Mouse (Mus musculus): ENCODE data around the gene Draxin. TPM values are rescaled to one million over a fixed set of nuclear protein-coding genes. Genes with fewer than 3 reads are reported as not detected.

The Draxin gene
- polyA plus RNA-seq, 1 experiment: not detected

- Histone ChIP-seq H3K4me1 (ENCODE audit: control insufficient read depth) (peaks cover 24% of the 10 kb centered on the region), H3K27me3 (ENCODE audit: control insufficient read depth) (peaks cover 28% of the 10 kb centered on the region), H3K4me3 (replicated peaks) (peak overlapping the region; percentile 73), H3K9me3 (ENCODE audit: control insufficient read depth, low read length) (no peaks in the 10 kb centered on the region), H3K36me3 (ENCODE audit: control insufficient read depth) (peaks cover 21% of the 10 kb centered on the region)
- TF ChIP-seq TAL1 (IDR thresholded peaks at IDR 0.05; ENCODE audit: low read length): no peak
- no peak for TF ChIP-seq GATA1 (IDR thresholded peaks at IDR 0.05; ENCODE audit: low read length)
Measured at GRCm38 (mm10) chr4:148140098-148141011, 9.9 kb upstream of the Draxin start.

GRCm38 (mm10) chr4:148139767-148140097 lies 9.2 kb upstream of the Draxin start:
- Histone ChIP-seq H3K9me3 (ENCODE audit: control insufficient read depth, low read length) (no peaks in the 10 kb centered on the region), H3K4me1 (ENCODE audit: control insufficient read depth) (peaks cover 24% of the 10 kb centered on the region), H3K4me3 (replicated peaks) (peak overlapping the region; percentile 73), H3K36me3 (ENCODE audit: control insufficient read depth) (peaks cover 15% of the 10 kb centered on the region), H3K27me3 (ENCODE audit: control insufficient read depth) (peaks cover 32% of the 10 kb centered on the region)
- TF ChIP-seq GATA1 (IDR thresholded peaks at IDR 0.05; ENCODE audit: low read length): no peak
- TF ChIP-seq TAL1 (IDR thresholded peaks at IDR 0.05; ENCODE audit: low read length): no peak

- no peaks in the 10 kb centered on the region for H3K9me3 ChIP-seq (ENCODE audit: control insufficient read depth, low read length)
- H3K4me3 ChIP-seq (replicated peaks): no peak overlapping the region
- H3K4me1 ChIP-seq (ENCODE audit: control insufficient read depth): peaks cover 19% of the 10 kb centered on the region
- TF ChIP-seq TAL1 (IDR thresholded peaks at IDR 0.05; ENCODE audit: low read length) (no peak), GATA1 (IDR thresholded peaks at IDR 0.05; ENCODE audit: low read length) (no peak)
- peaks cover 40% of the 10 kb centered on the region for H3K27me3 ChIP-seq (ENCODE audit: control insufficient read depth)
- no peaks in the 10 kb centered on the region for H3K36me3 ChIP-seq (ENCODE audit: control insufficient read depth)
Measured at GRCm38 (mm10) chr4:148137503-148137902, 7.0 kb upstream of the Draxin start.

GRCm38 (mm10) chr4:148134988-148135387 lies 4.5 kb upstream of the Draxin start:
- peaks cover 65% of the 10 kb centered on the region for H3K27me3 ChIP-seq (ENCODE audit: control insufficient read depth)
- TF ChIP-seq GATA1 (IDR thresholded peaks at IDR 0.05; ENCODE audit: low read length) (no peak), TAL1 (IDR thresholded peaks at IDR 0.05; ENCODE audit: low read length) (no peak)

GRCm38 (mm10) chr4:148131497-148132081 lies 1.1 kb upstream of the Draxin start:
- Histone ChIP-seq H3K4me3 (replicated peaks) (no peak overlapping the region), H3K4me1 (ENCODE audit: control insufficient read depth) (peaks cover 3% of the 10 kb centered on the region), H3K36me3 (ENCODE audit: control insufficient read depth) (no peaks in the 10 kb centered on the region), H3K27me3 (ENCODE audit: control insufficient read depth) (peaks cover 65% of the 10 kb centered on the region), H3K9me3 (ENCODE audit: control insufficient read depth, low read length) (no peaks in the 10 kb centered on the region)
- TF ChIP-seq TAL1 (IDR thresholded peaks at IDR 0.05; ENCODE audit: low read length): no peak
- no peak for TF ChIP-seq GATA1 (IDR thresholded peaks at IDR 0.05; ENCODE audit: low read length)

More at GRCm38 (mm10) chr4:148134988-148135387, 4.5 kb upstream of the Draxin start:
- Histone ChIP-seq H3K36me3 (ENCODE audit: control insufficient read depth) (no peaks in the 10 kb centered on the region), H3K4me1 (ENCODE audit: control insufficient read depth) (peaks cover 13% of the 10 kb centered on the region), H3K4me3 (replicated peaks) (no peak overlapping the region), H3K9me3 (ENCODE audit: control insufficient read depth, low read length) (no peaks in the 10 kb centered on the region)

GRCm38 (mm10) chr4:148130133-148130532 lies 365 bp downstream of the Draxin start, which contains the start of gene Mad2l2:
Mad2l2 (plus strand) TSS chr4:148130384.
- no peaks in the 10 kb centered on the region for H3K36me3 ChIP-seq (ENCODE audit: control insufficient read depth)
- no peaks in the 10 kb centered on the region for H3K9me3 ChIP-seq (ENCODE audit: control insufficient read depth, low read length)
- no peak for TF ChIP-seq TAL1 (IDR thresholded peaks at IDR 0.05; ENCODE audit: low read length)
- no peak for TF ChIP-seq GATA1 (IDR thresholded peaks at IDR 0.05; ENCODE audit: low read length)
- H3K27me3 ChIP-seq (ENCODE audit: control insufficient read depth): peaks cover 63% of the 10 kb centered on the region
- H3K4me1 ChIP-seq (ENCODE audit: control insufficient read depth): peaks cover 3% of the 10 kb centered on the region
- H3K4me3 ChIP-seq (replicated peaks): no peak within 1 kb of the TSS

- Histone ChIP-seq H3K4me1 (ENCODE audit: control insufficient read depth) (peaks cover 3% of the 10 kb centered on the region), H3K4me3 (replicated peaks) (no peak overlapping the region), H3K9me3 (ENCODE audit: control insufficient read depth, low read length) (no peaks in the 10 kb centered on the region), H3K27me3 (ENCODE audit: control insufficient read depth) (peaks cover 55% of the 10 kb centered on the region), H3K36me3 (ENCODE audit: control insufficient read depth) (no peaks in the 10 kb centered on the region)
- TF ChIP-seq TAL1 (IDR thresholded peaks at IDR 0.05; ENCODE audit: low read length) (no peak), GATA1 (IDR thresholded peaks at IDR 0.05; ENCODE audit: low read length) (no peak)
Measured at GRCm38 (mm10) chr4:148128672-148129071, 1.8 kb downstream of the Draxin start.

GRCm38 (mm10) chr4:148128241-148128640 lies 2.3 kb downstream of the Draxin start:
- H3K4me1 ChIP-seq (ENCODE audit: control insufficient read depth): peaks cover 3% of the 10 kb centered on the region
- peaks cover 54% of the 10 kb centered on the region for H3K27me3 ChIP-seq (ENCODE audit: control insufficient read depth)
- H3K9me3 ChIP-seq (ENCODE audit: control insufficient read depth, low read length): no peaks in the 10 kb centered on the region
- H3K4me3 ChIP-seq (replicated peaks): no peak overlapping the region
- TF ChIP-seq GATA1 (IDR thresholded peaks at IDR 0.05; ENCODE audit: low read length) (no peak), TAL1 (IDR thresholded peaks at IDR 0.05; ENCODE audit: low read length) (no peak)
- no peaks in the 10 kb centered on the region for H3K36me3 ChIP-seq (ENCODE audit: control insufficient read depth)

GRCm38 (mm10) chr4:148122694-148123066 lies 7.8 kb downstream of the Draxin start:
- H3K9me3 ChIP-seq (ENCODE audit: control insufficient read depth, low read length): no peaks in the 10 kb centered on the region
- no peak for TF ChIP-seq GATA1 (IDR thresholded peaks at IDR 0.05; ENCODE audit: low read length)
- no peak for TF ChIP-seq TAL1 (IDR thresholded peaks at IDR 0.05; ENCODE audit: low read length)
- no peaks in the 10 kb centered on the region for H3K4me1 ChIP-seq (ENCODE audit: control insufficient read depth)
- H3K27me3 ChIP-seq (ENCODE audit: control insufficient read depth): peaks cover 6% of the 10 kb centered on the region
- no peaks in the 10 kb centered on the region for H3K36me3 ChIP-seq (ENCODE audit: control insufficient read depth)
- H3K4me3 ChIP-seq (replicated peaks): no peak overlapping the region
